In genomic region chr11:99144940-99145339, GRCm38 (mm10) we compare ENCODE assay signal across 22 mouse cellular contexts. TPM values are rescaled to one million over a fixed set of nuclear protein-coding genes. Genes with fewer than 3 reads are reported as not detected.
DNase-seq lines count a peak whose midpoint lies in the region; ATAC-seq and TF ChIP-seq lines count a peak whose summit lies in the region.
"Had no signal": no experiment of that assay in that cellular context is flagged by ENCODE, and none has a peak within 500 bp of the region (broad histone marks: within the 10 kb centered on the region; RNA-seq: fewer than 3 reads in every experiment).

No protein-coding gene starts in this region.

- TF ChIP-seq EP300 in heart, adult 2 months (IDR thresholded peaks at IDR 0.05; ENCODE audit: insufficient read depth, low read depth, low read length): no peak

- H3K4me3 ChIP-seq in heart, embryonic 14.5 days (ENCODE audit: control insufficient read depth in 1 of 2, insufficient read depth in 1 of 2, low read depth in 1 of 2, low read length in 2 of 2): no peak overlapping the region
- H3K4me3 ChIP-seq in heart, adult 2 months: no peak overlapping the region
- H3K4me3 ChIP-seq in testis, adult 2 months (ENCODE audit: control insufficient read depth, low read depth, low read length): peak overlapping the region; percentile 66
- H3K4me3 ChIP-seq: embryonic facial prominence, embryonic 12.5 days; midbrain, embryonic 10.5 days; neural tube, embryonic 15.5 days had no signal

- H3K36me3 ChIP-seq in heart, embryonic 14.5 days (ENCODE audit: control insufficient read depth, insufficient read depth, low read length): no peaks in the 10 kb centered on the region
- H3K36me3 ChIP-seq in heart, adult 2 months (ENCODE audit: control insufficient read depth, insufficient read depth, low read length): no peaks in the 10 kb centered on the region
- H3K36me3 ChIP-seq in testis, adult 2 months (ENCODE audit: control insufficient read depth, insufficient read depth, low read length): no peaks in the 10 kb centered on the region
- H3K36me3 ChIP-seq: embryonic facial prominence, embryonic 12.5 days; midbrain, embryonic 10.5 days; neural tube, embryonic 15.5 days had no signal

- peaks cover 42 to 46% of the 10 kb centered on the region in 2 experiments for H3K4me1 ChIP-seq in heart, embryonic 14.5 days (ENCODE audit: control insufficient read depth in 2 of 2, insufficient read depth in 2 of 2, low read length in 2 of 2)
- peaks cover 2% of the 10 kb centered on the region for H3K4me1 ChIP-seq in heart, adult 2 months (ENCODE audit: control insufficient read depth, insufficient read depth, low read length)
- no peaks in the 10 kb centered on the region for H3K4me1 ChIP-seq in testis, adult 2 months (ENCODE audit: control insufficient read depth, insufficient read depth, low read length)

- no peak overlapping the region for H3K9ac ChIP-seq in heart, embryonic 14.5 days (ENCODE audit: low read length)
- H3K9ac ChIP-seq in heart, adult 2 months (ENCODE audit: low read depth, low read length): no peak overlapping the region
- H3K9ac ChIP-seq: embryonic facial prominence, embryonic 12.5 days; forebrain, postnatal 0 days; neural tube, embryonic 15.5 days had no signal

- WGBS in heart, embryonic 14.5 days: 65% methylated on average over 23 of the region's 23 CpGs
- 82% methylated on average over 23 of the region's 23 CpGs for WGBS in heart, adult 2 months

- DNase-seq in heart, adult 2 months: no peak
- DNase-seq in testis, postnatal 14 days (ENCODE audit: low spot score): no peak
- peak; percentile 58 for DNase-seq in induced T-regulatory cell, adult 2 months (ENCODE audit: low read depth)
- no peak for DNase-seq in kidney, postnatal 4 days
- DNase-seq: adrenal gland, postnatal 14 days; cerebellum, adult 18-20 months; forebrain, postnatal 0 days; kidney, adult 2 months; kidney, postnatal 25 days; right cerebral cortex, postnatal 25 days had no signal

- no peak for TF ChIP-seq CTCF in heart, adult 2 months (IDR thresholded peaks at IDR 0.05)
- TF ChIP-seq CTCF in testis, adult 2 months (IDR thresholded peaks at IDR 0.05; ENCODE audit: control insufficient read depth, insufficient read depth, insufficient replicate concordance, low read depth, low read length): no peak

- H3K79me2 ChIP-seq in heart, adult 2 months (replicated peaks; ENCODE audit: control insufficient read depth, insufficient read depth, low read length): no peaks in the 10 kb centered on the region

- no peak overlapping the region for H3K27ac ChIP-seq in heart, embryonic 14.5 days (replicated peaks in 1 of 2; ENCODE audit: control insufficient read depth in 1 of 2, insufficient read depth in 1 of 2, low read depth in 2 of 2, low read length in 2 of 2)
- H3K27ac ChIP-seq in heart, adult 2 months: no peak overlapping the region
- no peak overlapping the region for H3K27ac ChIP-seq in testis, adult 2 months (ENCODE audit: control insufficient read depth, insufficient read depth, low read depth, low read length)
- H3K27ac ChIP-seq: midbrain, embryonic 10.5 days; neural tube, embryonic 15.5 days had no signal

- H3K9me3 ChIP-seq in heart, embryonic 14.5 days (ENCODE audit: control insufficient read depth, low read length): no peaks in the 10 kb centered on the region
- H3K9me3 ChIP-seq: embryonic facial prominence, embryonic 12.5 days; midbrain, embryonic 10.5 days; neural tube, embryonic 15.5 days had no signal

- no peak for ATAC-seq in heart, embryonic 14.5 days (ENCODE audit: insufficient number of reproducible peaks, insufficient read depth, low FRiP score, low read depth)
- ATAC-seq in cerebellum, adult (ENCODE audit: insufficient number of reproducible peaks, low FRiP score, low TSS enrichment): no peak
- ATAC-seq: forebrain, postnatal 0 days had no signal

- no peaks in the 10 kb centered on the region for H3K27me3 ChIP-seq in heart, embryonic 14.5 days (ENCODE audit: control insufficient read depth, insufficient read depth, low read length)
- H3K27me3 ChIP-seq in heart, adult 2 months (ENCODE audit: control insufficient read depth, insufficient read depth, low read length): no peaks in the 10 kb centered on the region
- H3K27me3 ChIP-seq in testis, adult 2 months (ENCODE audit: control insufficient read depth, insufficient read depth, low read length): no peaks in the 10 kb centered on the region
- H3K27me3 ChIP-seq: CH12.LX; embryonic facial prominence, embryonic 12.5 days; neural tube, embryonic 15.5 days had no signal

- no peak for TF ChIP-seq POLR2A in heart, adult 2 months (IDR thresholded peaks at IDR 0.05; ENCODE audit: insufficient read depth, low read depth, low read length)
- no peak; the same call in 1 of the 2 replicates for TF ChIP-seq POLR2A in testis, adult 2 months (IDR thresholded peaks at IDR 0.05; ENCODE audit: control insufficient read depth, low read depth, low read length)

- intact Hi-C loops in heart, adult 2 months (cut with DNase I): loop anchor here (5.0 kb wide), 1 partner anchor 218 kb away; the partner anchor contains the start of gene Rara

- peak overlapping the region; percentile 29; the same call in 1 of the 2 replicates for H3K4me2 ChIP-seq in heart, embryonic 14.5 days (ENCODE audit: low read length)
- H3K4me2 ChIP-seq: embryonic facial prominence, embryonic 12.5 days; neural tube, embryonic 15.5 days had no signal

RNA-seq across cellular contexts. Expression of gene Ccr7, which starts 9.9 kb away (rescaled TPM):
- 0.16 TPM in 1 of 2 replicates, not detected in the other for polyA plus RNA-seq in heart, embryonic 14.5 days (2014; fragmentation: Nextera tagmentation; extraction: Ambion mirVana)
- total RNA-seq in heart, adult 2 months (2021): under 1 TPM; 0.29 to 0.59 TPM
- polyA plus RNA-seq in heart, adult 2 months (2012; rRNA removed): 2.6 and 2.7 TPM in 2 replicates
- 0.76 and 2.0 TPM in 2 replicates for polyA plus RNA-seq in testis, adult 2 months (2012; rRNA removed)
- total RNA-seq: common myeloid progenitor, adult 5-6 weeks; gastrocnemius, adult 18-20 months; layer of hippocampus, postnatal 14 days; left cerebral cortex, postnatal 10 days had no signal
- polyA plus RNA-seq: neural tube, embryonic 15.5 days had no signal

RNA-seq across cellular contexts. Expression of gene Tns4, which starts 55.8 kb away (rescaled TPM):
- 0.11 and 0.19 TPM in 2 replicates for polyA plus RNA-seq in heart, embryonic 14.5 days (2014; fragmentation: Nextera tagmentation; extraction: Ambion mirVana)
- under 1 TPM; 0.16 to 0.23 TPM for total RNA-seq in heart, adult 2 months (2021)
- polyA plus RNA-seq in heart, adult 2 months (2012; rRNA removed): 0.49 and 1.1 TPM in 2 replicates
- 2.0 and 3.3 TPM in 2 replicates for polyA plus RNA-seq in testis, adult 2 months (2012; rRNA removed)
- polyA plus RNA-seq: activated CD4-positive, CD25-positive, alpha-beta regulatory T cell, adult 4 months; forebrain, postnatal 0 days had no signal
